Mouse (Mus musculus): ENCODE data around the gene Cux1.
A peak's percentile ranks its signal among the peaks of the same experiment; 100 is the strongest.

The Cux1 gene

DNA sequence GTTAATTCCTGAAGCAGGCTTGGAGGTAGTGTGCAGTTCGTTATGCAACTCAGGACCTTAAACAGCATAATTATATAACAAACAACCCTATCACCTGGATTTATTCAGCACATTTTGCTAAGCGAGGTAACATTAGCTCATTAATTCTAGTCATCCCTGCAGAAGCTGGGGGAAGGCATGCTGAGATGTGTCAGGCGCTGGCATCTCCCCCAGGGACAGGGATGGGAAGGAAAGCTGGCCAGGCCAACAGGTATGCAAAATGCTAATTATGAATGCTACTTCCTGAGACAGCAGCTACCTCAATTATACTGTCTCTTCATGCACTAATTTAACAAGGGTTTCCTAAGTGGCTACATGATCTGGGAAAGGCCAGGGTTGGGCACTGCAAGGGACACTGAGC, 190.2 kb downstream of the Cux1 start:
- no peak for DNase-seq (ENCODE audit: low read depth)

DNA sequence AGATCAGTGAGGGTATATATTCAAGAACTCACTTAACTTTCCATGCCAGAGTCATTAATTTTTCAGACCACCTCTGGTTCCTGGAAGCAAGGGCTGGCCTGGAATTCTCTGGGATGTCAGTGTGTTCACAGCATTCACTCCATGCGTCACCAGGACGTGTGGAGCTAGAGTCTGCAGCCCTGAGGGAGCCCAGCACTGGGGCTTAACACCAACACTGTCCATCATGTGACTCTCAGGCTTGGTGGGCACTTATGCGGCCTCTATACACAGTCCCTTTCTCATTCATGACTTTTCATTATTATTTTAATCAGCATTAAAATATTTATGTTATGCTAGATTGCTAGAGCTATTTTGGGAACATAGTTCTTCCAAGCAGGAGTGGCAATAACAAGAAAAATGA, 191.9 kb downstream of the Cux1 start:
- DNase-seq (ENCODE audit: low read depth), result no peak

DNA sequence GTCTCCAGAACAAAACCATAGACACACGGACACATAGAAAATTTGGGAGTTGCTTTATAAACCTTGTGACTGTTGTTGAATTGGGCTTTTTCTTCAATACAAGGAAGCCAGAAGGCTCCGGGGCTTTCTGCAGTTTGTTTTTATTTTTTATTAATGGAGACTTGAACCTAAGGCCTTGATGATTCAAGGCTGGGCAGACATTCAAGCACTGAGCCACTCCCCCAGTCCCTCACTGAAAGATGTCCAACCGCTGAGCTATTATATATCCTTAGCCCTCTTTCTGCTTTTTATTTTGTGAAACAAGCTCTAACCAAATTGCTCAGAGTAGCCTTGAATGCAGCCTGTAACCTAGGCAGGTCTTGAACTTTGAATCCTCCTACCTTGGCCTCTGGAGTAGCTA, 195.0 kb downstream of the Cux1 start:
- peak; percentile 89 for DNase-seq (ENCODE audit: low read depth)

DNA sequence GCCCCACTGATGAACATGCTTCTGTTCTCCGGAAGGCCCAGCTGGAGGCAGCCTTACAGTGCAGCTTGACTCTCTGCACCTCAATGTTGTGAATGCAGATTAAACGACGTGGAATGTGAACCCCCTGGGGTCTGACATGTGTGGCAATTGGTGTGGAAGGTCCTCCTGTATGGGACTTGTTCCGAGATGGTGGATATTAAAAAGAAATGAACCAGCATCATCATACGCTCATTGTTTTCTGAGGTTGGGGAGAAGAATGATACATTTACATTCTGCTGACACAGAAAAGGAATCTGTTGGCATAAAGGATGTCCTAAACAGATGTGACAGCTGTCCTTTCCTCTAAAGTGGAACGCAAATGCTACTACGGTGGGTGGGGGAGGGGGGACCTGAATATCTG, 203.9 kb downstream of the Cux1 start:
- DNase-seq (ENCODE audit: low read depth), result no peak

DNA sequence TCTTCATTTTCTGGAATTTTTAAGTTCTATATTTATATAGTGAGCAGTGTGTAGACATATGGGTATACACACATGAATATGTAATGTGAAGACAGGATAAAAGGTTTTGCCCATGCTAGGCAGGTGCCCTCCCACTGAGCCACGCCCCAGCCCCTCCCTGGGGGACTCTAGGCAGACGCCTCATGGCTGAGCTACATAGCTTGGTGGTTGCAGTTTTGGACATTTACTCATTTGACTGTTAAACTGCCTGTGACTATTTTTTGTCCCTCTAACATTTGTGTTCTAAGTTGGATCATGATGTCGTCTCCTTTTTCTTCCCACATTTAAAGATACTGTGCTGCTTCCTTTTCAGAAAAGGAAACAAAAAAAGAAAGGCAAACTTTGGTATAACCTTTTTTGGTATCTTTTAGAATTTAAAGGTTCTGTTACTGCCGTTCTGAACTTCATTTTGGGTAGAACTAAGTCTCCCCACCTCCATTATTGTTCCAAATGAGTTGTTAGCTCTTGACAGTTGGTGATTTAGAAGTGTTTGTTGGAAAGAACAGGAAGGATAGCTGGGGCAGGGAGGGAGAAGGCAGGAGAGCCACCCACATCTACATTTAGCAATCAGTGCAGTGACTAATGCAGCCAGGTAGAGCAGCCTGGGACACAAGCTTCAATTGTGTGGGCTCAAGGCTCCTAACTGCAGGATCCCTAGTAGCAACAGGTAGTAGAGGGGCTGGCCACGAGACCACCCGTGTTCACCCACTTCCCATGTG, 204.6 kb downstream of the Cux1 start:
- no peak for DNase-seq (ENCODE audit: low read depth)

DNA sequence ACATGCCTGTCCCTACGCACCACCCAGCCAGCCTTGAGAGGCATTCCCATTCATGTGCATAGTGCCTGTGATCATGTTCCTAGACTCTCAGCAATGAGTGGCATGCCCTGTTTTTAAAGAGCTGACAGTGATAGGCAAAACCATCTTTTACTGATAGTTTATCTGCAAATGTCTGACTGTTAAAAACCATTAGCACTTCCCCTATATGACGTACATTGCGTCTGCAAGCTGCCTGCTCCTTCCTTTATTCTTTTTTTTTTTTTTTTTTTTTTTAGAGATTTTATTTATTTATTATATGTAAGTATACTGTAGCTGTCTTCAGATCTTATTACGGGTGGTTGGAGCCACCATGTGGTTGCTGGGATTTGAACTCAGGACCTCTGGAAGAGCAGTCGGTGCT, 205.3 kb downstream of the Cux1 start:
- no peak for DNase-seq (ENCODE audit: low read depth)

DNA sequence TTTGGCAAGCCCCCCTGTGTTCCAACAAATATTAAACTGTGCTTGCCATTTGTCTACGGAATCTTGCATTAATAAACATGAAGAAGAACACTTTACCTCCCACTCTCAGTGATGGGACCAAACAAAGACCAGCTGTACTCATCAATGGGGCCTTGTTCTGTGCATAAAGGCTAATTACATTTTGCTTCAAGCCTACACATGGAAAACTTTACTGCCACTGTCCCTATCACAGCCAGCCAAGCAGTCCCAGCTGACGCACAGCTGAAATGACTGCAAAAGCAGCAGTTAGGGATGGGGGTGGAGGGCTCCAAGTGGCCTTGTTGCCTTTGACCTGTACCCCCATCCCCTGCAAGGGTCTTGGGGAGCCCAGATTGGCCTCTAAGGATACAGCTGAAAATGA, 210.1 kb downstream of the Cux1 start:
- no peak for DNase-seq (ENCODE audit: low read depth)

DNA sequence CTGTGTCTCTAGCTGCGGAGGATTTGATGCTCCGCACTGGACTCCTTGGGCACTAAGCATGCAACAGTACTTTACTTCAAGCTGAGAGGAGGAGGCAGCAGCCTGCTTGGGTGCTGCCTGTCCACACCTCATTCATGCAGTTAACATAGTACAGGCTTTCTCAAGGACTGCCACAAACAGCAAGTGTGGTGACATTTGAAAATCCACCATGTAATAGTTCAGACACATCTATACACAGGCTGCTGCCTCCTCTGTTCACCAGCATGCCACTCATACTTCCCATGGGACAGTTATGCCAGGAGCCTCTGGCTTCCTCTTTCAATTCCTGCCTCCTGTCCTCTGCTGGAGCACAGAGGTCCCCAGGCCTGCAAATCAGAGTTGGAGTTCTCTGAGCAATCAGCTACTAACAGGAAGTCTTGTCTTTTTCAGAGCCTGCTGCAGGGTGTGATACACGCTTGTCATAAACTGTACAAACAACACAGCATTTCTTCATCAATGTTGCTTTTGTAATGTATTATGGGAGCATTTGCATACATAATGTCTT, 211.6 kb downstream of the Cux1 start:
- DNase-seq (ENCODE audit: low read depth), result no peak

DNA sequence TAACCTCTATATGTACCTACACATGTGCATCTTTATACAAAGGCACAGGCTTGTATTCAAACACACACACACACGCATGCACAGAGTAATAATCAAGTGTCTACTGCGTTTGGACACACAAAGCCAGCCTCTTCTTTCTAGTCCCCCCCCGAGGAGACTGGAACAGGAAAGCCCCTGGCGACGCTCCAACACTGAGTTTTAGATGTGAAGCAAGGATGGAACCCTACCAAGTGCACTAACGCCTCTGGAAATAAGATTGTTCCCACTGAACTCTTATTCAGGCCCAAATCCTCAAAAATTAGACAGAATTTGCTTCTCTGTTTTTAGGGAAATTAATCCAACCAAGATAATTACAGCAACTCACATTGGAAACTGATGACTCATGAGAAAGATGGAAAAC, 212.6 kb downstream of the Cux1 start:
- peak; percentile 44 for DNase-seq (ENCODE audit: low read depth)

DNA sequence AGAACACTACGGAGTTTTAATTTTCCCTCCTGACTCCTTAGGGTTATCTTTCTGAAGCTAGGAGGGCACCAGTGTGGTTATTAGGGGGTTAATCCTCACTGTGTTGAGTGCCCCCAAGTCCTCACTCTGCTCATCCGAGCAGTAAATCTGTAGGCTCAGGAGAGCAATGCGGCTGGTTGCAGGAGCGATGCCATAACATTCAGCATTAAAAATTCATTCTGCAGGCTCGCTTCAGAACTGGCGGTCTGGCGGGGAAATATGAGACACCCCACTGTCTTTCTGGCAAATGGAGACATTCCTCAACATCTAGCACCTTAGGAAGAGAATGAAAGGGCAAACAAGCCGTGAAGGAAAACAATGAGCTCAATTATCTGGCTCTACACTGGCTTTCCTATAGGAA, 214.2 kb downstream of the Cux1 start:
- DNase-seq (ENCODE audit: low read depth), result no peak

DNA sequence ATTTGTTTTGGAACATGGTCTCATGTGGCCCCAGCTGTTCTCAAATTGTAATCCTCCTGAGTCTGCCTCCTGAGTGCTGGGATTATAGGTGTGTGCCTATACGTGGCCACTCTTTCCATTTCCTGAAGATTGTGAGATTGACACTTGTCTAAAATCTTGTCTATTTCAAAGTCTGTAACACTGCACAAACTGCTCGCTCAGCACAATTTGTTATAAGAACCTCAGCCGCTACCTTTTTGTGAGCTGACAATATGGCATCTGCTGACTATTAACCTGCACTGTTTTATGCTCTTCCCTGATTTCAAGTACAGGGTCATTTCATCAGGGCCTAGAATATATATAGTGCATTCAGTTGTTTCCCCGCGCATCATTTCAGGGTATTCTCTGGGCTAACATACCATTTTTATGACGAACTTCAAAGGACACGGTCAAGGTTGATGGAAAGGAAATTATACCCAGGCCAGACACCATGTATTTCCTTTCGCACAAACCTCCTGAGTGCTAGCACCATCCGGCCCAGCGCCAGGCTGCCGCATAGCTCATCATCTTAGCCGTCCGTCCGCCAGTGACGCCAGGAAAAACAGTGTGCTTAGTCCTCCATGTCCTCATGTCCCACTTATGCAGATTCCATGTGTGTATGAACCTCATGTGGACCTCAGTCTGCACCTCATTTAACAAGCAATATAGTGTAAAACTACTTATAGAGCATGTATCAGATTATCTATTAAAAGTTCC, 224.0 kb downstream of the Cux1 start:
- DNase-seq (ENCODE audit: low read depth), result no peak

DNA sequence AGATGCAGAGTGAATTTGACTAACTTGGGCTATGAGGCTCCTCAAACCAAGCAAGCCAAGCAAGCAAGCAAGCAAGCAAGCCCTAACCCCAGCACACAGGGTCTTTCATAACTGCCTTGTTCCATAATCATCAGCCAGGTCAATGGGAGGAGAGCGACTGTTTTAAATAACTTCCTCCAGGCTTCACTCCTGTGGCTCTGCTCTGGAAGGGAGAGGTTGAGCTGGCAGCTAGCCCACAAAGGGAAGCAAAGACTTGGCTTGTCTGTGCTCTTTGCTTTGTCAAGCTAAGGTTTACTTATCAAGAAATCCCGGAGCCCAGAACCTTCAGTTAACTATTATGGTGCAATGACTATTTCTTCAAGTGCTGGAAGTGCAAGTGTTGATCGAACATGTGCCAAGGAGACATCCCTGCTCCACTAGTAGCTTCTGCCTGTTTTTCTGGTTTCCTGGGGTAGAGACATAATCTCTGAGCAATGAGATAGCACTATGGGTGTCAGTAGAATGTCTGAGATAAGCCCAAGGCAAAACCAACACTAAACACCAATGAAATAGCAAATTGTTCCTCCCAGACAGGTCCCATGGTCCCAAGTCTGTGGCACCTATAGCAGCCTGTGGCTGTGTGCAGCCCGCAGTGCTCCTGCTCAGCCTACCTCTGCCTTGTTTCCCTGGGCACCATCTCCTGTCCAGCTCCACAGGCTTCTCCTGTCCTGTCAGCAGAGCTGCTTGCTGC, 230.3 kb downstream of the Cux1 start:
- DNase-seq (ENCODE audit: low read depth), result peak; percentile 24

DNA sequence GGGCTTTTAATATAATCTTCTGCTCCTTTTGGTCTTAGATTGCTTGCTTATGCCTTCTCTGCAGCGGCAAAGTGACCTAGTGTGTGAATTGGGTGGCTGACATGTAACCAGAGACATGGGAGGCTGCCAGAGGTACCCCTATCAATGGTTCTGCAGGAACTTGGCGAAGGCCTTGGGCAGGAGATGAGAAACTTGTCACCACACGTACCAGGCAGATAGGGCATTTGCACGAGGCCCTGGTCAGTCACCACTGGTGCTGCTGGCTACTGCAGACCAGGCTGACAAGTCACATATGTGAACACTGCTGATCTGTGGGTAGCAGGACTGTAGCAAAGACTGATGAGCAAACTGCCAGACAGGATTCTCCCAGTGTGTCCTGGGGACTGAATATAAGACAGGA, 231.6 kb downstream of the Cux1 start:
- DNase-seq (ENCODE audit: low read depth), result no peak

DNA sequence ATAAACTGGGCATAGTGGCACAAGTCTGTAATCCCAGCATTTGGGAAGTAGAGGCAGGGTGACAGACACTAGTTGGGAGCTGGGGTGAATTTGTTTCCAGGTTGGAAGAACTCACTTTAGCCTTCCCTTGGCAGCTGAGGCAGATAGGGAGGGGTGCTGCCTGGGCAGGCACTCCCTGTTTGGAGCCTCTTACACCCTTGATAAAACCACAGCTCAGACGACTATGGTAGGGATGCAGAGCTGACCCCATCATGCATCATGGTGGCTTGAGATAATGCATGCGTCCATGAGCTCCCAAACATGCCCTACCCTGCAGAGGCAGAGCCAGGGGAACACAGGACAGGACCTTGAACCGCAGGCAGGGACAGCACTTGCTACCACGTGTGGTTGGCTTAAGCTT, 232.5 kb downstream of the Cux1 start:
- DNase-seq (ENCODE audit: low read depth), result no peak

DNA sequence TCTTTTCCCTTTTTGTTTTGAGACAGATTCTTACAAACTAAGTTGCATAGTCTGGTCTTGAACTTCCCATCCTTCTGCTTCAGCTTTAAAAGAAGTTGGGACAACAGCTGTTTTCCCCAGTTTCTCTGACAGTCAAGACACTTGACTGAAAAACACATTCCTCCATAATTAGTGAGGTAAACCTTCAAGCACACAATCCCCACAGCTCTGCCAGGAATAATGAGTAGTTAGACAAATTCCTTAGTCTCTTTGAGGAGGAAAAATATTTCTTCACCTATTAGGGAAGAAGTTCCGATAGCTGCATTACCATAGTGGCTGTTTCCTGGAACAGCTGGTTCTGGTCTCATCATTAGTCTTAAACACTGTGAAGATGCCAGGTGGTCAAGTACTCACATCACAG, 233.2 kb downstream of the Cux1 start:
- DNase-seq (ENCODE audit: low read depth), result no peak

DNA sequence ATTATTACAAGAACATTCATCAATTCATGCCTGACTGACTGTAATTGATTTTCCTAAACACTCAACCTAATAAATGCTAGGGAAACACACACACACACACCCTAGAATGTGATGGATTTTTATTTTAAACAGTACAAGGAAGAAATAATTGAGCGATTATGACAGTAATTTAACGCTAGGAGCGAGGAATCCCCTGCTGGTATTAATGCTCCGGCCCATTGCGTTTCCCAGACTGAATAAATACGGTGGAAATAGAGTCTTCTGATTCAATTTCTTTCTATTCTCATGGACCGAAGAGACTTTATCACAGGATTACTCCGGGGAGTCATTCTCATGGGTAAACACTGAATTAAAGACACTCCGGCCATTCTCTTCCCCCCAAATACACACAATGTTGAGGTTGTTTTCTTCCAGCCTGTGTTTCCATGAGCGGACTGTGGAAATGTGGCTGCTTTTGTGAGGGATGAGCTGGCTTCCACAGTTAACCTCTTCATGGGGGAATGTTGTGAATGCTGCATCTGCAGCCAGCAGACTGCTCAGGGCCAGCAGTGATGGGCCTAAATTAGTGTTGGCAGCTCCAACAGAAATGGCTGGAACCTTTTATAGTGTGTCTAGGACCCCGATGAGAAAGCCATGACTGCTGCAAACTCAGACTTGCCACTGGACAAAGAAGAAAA, 234.4 kb downstream of the Cux1 start:
- no peak for DNase-seq (ENCODE audit: low read depth)

DNA sequence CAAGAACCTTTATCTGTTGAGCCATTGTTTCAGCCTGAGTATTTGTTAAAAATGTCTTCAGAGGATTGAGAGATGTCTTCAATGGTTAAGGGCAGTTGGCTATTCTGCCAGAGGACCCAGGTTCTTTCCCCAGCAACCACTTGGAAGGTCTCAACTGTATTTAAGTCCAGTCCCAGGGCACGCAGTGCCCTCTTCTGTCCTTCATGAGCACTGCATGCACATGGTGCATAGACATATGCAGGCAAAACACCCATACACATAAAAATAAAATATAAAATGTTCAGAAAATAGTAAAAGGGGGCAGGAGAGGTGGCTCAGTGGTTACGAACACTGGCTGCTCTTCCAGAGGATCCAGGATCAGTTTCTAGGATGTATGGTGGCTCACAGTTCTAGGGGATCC, 239.6 kb downstream of the Cux1 start:
- no peak for DNase-seq (ENCODE audit: low read depth)

DNA sequence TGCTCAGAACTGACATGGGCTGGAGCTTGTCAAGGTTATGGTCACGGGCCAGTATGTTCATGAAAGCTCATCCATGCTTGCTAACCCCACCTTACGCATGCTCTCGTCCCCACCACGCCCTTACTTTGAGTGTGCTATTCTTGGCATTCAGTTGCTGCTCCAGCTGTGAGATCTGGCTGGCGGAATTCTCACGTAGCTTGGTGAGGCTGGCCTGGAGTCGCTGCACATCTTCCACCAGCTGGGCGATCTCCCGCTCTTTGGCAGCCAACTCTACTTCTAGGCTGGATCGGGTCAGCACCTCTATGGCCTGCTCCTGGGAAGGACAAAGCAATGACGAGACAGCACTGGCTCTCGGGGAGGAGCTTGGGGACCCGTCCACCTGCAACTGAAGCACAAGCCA, 240.7 kb downstream of the Cux1 start:
- no peak for DNase-seq (ENCODE audit: low read depth)

DNA sequence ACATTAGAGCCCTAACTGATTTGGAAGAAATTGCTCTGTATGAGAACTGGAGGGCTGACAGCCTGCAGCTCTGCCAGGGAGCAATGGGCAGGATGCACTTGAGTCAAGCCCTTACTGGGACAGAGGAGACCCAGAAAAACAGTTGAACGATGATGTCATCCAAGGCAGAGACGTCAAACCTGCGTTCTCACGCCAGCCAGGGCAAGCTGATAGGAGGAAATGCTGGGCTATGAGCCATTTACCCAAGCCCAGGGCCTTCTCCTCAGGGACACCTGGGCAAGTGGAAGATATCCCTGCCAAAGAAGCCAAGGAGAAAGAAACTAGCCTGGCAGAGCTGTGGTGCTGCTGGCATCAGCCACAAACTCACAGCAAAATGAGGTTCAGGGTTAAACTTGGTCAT, 242.8 kb downstream of the Cux1 start:
- DNase-seq (ENCODE audit: low read depth), result no peak

DNA sequence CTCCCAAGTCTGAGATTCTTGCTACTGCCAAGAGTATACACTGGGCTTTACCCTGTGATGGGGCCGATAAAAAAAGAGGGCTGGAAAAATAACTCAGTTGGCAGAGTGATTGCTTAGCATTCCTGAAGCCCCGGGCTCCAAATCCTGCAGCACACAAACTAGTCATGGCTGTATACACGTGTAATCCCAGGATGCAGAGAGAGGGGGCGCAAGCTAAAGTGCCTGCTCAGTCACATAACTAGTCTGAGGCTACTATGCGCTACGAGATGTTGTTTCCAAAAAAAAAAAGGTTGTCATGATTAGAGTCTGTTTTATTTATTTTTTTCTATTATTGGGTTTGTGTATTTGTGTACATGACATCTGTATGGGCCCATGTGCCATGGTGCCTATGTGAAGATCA, 245.9 kb downstream of the Cux1 start:
- DNase-seq (ENCODE audit: low read depth), result peak; percentile 38

DNA sequence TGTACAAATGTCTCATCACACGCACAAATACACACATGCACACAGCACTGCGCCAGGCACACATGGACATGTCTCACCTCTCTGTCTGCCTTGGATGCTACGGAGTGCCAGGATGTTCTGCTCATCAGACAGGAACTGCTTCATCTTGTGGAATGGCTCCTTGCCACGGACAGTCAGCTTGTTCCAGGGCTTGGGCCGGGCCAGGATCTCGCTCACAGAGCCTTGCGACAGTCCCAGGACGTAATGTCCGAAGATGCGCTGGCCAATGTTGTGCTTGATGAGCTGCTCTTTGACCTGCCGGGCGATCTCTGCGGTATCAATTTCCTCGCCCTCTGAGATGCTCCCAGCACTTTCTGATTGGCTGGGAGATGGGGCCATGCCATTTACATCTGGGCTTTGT, 254.7 kb downstream of the Cux1 start:
- DNase-seq (ENCODE audit: low read depth), result peak; percentile 4

DNA sequence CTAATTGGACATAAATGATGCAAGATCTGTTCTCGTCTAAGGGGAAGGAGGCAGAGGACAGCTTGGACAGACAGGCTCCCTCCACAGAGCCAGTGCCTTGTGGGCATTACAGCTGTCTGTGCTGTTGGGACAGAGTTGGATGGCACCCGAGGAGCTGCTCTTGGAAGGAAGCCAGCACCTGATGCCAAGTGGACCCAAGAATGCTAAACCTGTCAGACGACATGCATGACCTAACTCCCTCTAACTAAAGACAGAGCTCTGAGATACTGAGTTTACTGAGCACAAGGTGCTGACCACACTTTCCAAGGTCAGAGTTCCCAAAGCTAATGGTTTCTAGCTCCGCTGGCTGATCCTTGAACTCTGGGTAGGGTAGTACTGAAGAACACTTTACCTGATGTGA, 255.1 kb downstream of the Cux1 start:
- DNase-seq (ENCODE audit: low read depth), result no peak

Data from NIH3T3 (cell line).